Mouse (Mus musculus): Measurements from ENCODE around the gene Nlrc4. TPM values are rescaled to one million over a fixed set of nuclear protein-coding genes. Genes with fewer than 3 reads are reported as not detected.

Nlrc4 gene
- 44.9 TPM for polyA plus RNA-seq (2014; fragmentation: Illumina TruSeq; extraction: RNeasy Lipid Tissue Mini Kit (QIAGEN cat#74804); ENCODE audit: low replicate concordance)

DNA sequence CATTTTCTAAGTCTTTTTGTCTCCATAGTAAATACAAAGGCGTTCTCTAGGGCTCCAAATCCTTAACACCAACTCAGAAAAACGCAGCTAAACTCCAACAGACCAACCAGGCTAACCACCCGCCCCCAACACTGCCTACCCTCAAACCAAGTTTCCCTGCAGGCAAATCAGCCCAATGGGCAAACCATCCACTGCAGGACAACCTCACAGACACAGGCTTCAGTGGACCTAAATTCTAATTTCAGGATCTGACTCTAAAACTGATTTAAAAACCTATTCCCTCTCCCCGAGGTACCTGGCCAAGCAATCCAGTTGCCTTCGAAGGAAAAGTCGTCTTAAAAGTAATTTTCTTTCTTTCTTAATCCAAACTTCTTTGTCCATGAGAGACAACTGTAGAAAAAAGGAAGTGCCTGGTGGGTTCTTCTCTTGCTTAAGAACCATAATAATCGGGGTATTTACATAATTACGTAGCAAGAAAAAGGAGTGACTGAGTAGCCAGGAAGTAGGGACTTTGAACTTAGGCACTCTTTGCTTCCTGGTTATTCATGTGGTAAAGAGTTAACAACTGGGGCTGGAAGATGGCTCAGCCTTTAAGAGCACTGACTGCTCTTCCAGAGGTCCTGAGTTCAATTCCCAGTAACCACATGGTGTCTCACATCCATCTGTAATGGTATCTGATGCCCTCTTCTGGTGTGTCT is at the start of gene Nlrc4:
TSS of gene Nlrc4 (minus strand) at position 432 of the 698 bp plus-strand sequence.

GRCm38 (mm10) chr17:74489024-74489900 is 30.3 kb upstream of the Nlrc4 start, which contains the start of gene Yipf4:
TSS of gene Yipf4 (plus strand) at chr17:74489493.

DNA sequence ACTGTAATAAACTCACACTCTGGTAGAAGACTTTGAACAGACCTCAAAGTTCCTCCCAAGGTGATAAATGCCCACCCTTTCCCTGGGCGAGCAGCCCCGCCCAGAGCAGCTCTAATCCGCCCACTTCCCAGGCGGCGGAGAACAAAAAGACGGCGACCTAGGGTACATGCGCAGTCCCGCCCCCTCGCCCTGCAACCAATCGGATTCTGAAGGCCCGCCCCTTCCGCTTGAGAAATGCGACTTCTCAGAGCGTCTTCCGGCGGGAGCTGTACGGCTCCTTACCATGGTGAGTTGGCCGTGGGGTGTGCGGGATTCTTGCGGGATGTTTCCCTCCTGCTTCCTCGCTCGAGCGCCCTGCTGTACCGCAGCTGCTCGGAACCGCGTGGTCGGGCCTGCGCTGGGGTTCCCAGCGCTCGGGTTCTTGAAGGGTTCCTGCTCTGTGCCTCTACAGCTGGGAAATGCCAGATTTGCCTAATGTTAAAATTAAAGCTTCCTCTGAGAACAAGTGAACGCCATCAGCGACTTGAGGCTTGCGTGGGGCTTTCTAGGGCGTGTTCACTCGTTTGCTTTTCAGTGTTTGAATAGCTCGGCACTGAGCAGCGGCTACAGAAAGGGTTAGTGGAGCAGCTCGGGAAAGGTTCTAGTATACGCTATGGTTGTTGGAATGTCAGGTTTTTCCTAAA is 63.4 kb downstream of the Nlrc4 start, which contains the start of gene Slc30a6:
TSS of gene Slc30a6 (plus strand) at position 226 of the 683 bp plus-strand sequence.

Other genes with a start within 250 kb of the Nlrc4 start
- 79.0 TPM for gene Memo1, start 163.6 kb downstream of the Nlrc4 start, polyA plus RNA-seq (2014; fragmentation: Illumina TruSeq; extraction: RNeasy Lipid Tissue Mini Kit (QIAGEN cat#74804); ENCODE audit: low replicate concordance)
- 121 TPM for gene Dpy30, start 135.2 kb downstream of the Nlrc4 start, polyA plus RNA-seq (2014; fragmentation: Illumina TruSeq; extraction: RNeasy Lipid Tissue Mini Kit (QIAGEN cat#74804); ENCODE audit: low replicate concordance)
- gene Spast, start 120.2 kb downstream of the Nlrc4 start, polyA plus RNA-seq (2014; fragmentation: Illumina TruSeq; extraction: RNeasy Lipid Tissue Mini Kit (QIAGEN cat#74804); ENCODE audit: low replicate concordance), result 41.6 TPM
- 42.5 TPM for gene Slc30a6, start 63.5 kb downstream of the Nlrc4 start, polyA plus RNA-seq (2014; fragmentation: Illumina TruSeq; extraction: RNeasy Lipid Tissue Mini Kit (QIAGEN cat#74804); ENCODE audit: low replicate concordance)
- gene Yipf4, start 30.4 kb upstream of the Nlrc4 start, polyA plus RNA-seq (2014; fragmentation: Illumina TruSeq; extraction: RNeasy Lipid Tissue Mini Kit (QIAGEN cat#74804); ENCODE audit: low replicate concordance), result 330 TPM
- 158 TPM for gene Birc6, start 69.2 kb upstream of the Nlrc4 start, polyA plus RNA-seq (2014; fragmentation: Illumina TruSeq; extraction: RNeasy Lipid Tissue Mini Kit (QIAGEN cat#74804); ENCODE audit: low replicate concordance)